Mouse (Mus musculus) mouse trophoblast stem cell (cell line): ENCODE results near the gene Rspo4.

ENCODE experiments used
- in situ Hi-C, 2 experiments: fragments of 300-500 bp; cut with MseI, MboI; formaldehyde crosslinking; loops; 2 replicates in 1 of 2; 3 replicates in 1 of 2; pipeline ENCODE4 v1.15.1; 2025

The Rspo4 gene

DNA sequence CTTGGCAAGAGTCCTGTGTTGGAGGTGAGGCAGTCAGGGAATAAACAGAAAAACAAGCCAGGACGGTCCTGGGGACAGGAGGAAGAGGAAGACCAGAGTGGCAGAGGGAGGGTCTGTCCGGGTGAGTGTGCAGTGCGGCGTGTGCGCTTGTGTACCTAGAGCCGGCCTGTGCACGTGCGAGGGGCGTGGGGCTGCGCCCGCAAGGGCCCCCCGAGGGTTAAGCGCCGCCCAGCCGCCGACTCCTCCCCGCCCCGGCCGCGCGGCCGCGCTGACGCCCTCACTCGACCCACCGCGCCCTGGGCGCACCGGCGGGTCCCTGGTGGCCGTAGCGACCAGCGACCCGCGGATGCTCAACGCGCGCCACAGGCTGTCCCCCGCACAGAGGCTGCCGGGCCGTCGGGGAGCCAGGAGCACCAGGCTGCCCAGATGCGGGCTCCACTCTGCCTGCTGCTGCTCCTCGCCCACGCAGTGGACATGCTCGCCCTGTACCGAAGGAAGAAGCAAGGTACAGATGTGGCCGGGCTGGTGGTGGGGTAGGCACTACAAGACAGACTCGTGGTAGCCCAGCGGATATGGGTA lies at the start of gene Rspo4:
Gene Rspo4, plus strand, starts transcription at position 280 of the 579 bp plus-strand sequence.
- in situ Hi-C loops, result no loop called here

DNA sequence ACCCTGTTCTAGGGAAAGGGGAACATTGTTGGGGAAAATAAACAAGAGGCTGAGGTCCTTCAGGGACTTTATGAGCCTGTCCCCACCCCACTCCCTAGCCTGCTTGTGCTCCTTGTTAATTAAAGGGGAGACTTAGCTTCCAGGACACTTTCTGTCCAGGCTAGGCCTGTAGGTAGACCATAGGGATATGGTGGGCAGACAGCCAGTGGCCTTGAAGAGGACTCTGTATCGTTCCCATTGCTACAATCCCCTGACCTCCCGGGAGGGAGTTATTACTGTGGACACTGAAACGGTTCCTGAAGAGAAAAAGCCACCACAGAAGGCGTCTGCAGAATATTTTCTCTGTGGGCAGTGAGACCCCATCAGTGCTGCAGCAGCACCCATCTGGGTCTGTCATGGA lies 27.1 kb upstream of the Rspo4 start:
- in situ Hi-C loops, result no loop called here

DNA sequence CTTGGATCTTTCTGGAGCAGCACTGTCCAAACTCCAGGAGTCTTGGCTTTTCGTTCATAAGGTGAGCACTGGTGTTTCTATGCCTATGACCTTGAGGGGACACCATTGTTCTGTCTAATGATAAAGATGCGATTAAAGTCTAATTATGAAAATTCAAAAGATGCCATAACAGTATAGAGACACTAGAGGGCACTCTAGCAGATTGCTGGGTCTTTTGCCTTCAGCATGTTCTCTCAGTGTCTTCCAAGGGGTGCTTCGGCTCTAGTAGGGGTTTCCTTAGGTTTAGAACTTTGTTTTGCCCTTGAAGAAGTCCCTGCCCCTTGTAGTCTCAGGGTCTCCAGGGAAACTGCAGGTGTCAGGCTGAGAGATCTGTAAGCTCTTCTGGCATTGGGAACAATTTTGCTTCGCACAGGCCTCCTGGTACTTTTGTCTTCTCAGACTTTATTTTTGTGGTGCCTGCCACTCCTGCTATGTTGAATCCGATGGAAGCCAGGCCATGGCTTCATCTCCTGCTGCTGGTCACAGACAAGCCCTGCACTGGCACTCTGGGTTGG lies 19.6 kb downstream of the Rspo4 start:
- in situ Hi-C loops, result loop anchor here in 1 of 2 experiments (10.0 kb wide), 1 partner anchor 118 kb away; the partner anchor contains the start of gene Psmf1

GRCm38 (mm10) chr2:151864941-151865340 lies 22.2 kb downstream of the Rspo4 start:
- in situ Hi-C loops, result loop anchor here (5.0 to 10.0 kb wide), 2 partner anchors 118 to 120 kb away; partner anchors contain the start of gene Psmf1 (in 1 of the 2)

- in situ Hi-C loops, result loop anchor here (5.0 to 10.0 kb wide), 2 partner anchors 119 to 122 kb away; partner anchors contain the start of gene Psmf1 (in 1 of the 2)
Measured at GRCm38 (mm10) chr2:151866487-151866886, 23.8 kb downstream of the Rspo4 start.

DNA sequence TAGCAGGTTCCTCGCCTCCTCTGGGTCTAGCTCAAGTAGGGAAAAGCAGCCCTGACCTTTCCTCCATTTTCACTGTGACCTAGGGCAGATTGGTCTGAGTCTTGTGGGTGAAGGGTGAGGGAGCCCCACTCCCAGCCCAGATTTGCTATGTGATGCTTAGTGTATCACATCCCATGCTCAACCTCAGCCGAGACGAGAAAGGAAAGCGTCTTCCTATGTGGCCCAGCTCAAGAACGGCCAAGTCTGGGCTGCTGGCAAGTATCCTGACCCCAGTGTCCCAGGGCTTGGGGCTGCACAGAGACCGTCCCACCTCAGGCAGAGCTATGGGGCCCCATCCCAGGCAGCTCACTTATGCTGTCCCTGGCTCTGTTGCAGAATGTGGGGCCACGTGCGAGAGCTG lies 25.5 kb downstream of the Rspo4 start:
- in situ Hi-C loops, result loop anchor here (5.0 to 10.0 kb wide), 2 partner anchors 121 to 123 kb away; partner anchors contain the start of gene Psmf1 (in 1 of the 2)

DNA sequence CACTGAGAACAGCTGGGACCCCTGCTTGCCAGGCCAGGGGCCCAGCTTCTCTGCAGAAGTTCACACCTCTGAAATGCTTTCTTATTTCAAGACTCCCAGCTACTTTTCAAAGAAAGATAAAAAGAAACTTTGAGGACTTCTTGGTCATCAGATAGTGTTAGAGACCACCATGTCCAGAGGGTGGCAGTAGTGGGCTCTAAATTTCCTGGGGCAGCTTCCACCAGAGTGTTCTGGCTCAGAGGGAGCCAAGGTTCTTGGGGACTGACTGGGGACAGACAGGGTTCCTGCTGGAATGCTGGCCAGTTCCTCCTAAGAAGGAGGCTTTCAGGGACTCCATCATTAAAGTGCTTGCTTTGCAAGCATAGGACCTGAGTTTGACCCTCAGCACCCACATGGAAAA lies 31.8 kb downstream of the Rspo4 start:
- in situ Hi-C loops, result loop anchor here (10.0 kb wide), 1 partner anchor 120 kb away; the partner anchor contains the start of gene Slc52a3 (in 2 of the 2)

DNA sequence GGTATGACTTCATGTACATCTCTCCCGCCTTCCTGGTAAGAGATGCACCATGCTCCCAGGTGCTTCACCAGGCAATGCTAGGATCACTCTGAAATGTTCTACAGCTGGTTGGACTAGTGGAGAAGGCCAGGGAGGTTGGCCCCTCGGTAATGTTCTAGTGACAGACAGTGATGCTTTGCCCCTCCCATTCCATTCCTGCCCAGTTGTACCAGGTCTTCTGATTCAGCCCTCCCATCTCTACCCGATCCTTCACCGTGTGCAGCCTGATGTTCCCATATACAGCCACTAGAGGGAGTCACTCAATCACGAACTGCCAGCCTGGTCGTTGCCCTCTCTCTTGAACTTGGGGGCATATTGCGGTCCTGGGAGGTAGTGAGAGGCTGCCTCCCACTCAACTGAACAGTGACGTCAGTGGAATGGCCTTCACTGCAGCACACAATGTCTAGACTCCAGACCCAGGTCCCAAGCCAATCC lies 33.3 kb downstream of the Rspo4 start:
- in situ Hi-C loops, result loop anchor here (10.0 kb wide), 1 partner anchor 119 kb away; the partner anchor contains the start of gene Slc52a3 (in 2 of the 2)

DNA sequence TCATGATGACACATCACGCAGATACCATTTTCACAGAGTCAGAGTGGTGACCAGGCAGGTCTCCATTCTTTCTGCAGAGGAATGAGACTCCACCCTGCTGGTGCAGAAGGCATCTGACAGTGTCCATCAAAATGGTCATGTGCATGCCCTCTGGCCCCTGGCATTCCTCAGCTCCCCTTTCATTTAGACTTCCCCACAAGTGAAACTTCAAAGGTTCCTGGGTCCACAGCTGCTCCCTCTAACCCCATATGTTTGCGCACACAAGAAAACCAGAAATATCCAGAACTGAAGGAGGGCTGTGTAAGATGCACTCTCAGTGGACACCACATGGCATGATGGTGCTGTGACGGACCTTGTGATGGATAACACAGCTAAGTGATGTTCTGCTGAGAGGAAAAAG lies 35.9 kb downstream of the Rspo4 start:
- in situ Hi-C loops, result loop anchor here (10.0 kb wide), 1 partner anchor 116 kb away; the partner anchor contains the start of gene Slc52a3 (in 2 of the 2)

- in situ Hi-C loops, result loop anchor here (10.0 kb wide), 1 partner anchor 115 kb away; the partner anchor contains the start of gene Slc52a3 (in 2 of the 2)
Measured at GRCm38 (mm10) chr2:151879760-151880159, 37.0 kb downstream of the Rspo4 start.

- in situ Hi-C loops, result no loop called here
Measured at GRCm38 (mm10) chr2:151891031-151891430, 48.3 kb downstream of the Rspo4 start.

- in situ Hi-C loops, result no loop called here
Measured at GRCm38 (mm10) chr2:151893122-151893774, 50.5 kb downstream of the Rspo4 start.

DNA sequence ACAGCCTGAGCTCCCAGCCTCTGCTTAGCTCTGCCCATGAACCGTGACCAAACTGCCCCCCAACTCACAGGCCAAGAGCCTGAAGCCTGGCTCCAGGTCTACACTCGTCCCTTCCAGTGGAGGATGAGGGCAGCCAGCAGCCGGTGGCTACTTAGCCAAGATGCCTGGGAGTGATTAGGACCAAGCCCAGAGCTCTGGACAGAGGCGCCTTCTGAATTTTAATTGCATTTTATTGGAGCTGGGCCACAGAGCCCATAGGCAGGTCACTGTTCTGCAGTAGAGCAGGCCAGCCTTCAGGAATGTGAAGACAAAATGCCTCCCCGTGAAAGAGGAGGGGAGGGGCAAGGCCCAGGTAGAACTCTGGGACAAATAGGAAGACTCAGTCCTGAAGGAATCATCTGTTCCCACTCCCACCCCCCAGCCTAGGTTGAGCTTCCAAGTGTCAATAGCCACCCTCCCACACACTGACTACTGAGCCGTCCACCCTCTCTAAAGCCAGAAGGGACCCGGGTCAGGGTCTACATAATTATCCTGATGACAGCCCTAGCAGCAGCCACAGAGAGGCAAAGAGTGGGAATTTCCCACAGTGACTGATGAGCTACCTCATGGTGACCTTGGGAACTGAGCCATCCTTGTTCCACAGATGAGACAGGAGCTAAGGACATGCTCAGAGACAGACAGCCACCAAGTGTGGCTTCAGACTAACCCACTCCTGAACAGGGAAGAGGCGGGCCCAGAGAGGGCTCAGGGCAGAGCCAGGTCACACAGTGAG lies 51.7 kb downstream of the Rspo4 start:
- in situ Hi-C loops, result no loop called here

GRCm38 (mm10) chr2:151895911-151896310 lies 53.2 kb downstream of the Rspo4 start:
- in situ Hi-C loops, result no loop called here

- in situ Hi-C loops, result no loop called here
Measured at GRCm38 (mm10) chr2:151898106-151898505, 55.4 kb downstream of the Rspo4 start.

DNA sequence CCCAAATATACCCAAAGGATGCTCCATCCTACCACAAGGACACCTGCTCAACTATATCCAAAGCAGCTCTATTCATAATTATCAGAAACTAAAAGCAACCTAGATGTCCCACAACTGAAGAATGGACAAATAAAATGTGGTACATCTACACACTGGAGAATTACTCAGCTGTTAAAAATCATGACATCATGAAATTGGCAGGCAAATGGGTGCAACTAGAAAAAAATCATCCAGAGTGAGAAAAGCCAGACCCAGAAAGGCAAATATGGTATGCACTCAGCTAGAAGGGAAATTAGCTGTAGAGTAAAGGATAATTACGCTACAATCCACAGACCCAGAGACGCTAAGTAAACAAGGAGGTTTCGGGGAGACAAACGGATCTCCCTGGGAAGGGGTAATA lies 58.1 kb downstream of the Rspo4 start:
- in situ Hi-C loops, result no loop called here

DNA sequence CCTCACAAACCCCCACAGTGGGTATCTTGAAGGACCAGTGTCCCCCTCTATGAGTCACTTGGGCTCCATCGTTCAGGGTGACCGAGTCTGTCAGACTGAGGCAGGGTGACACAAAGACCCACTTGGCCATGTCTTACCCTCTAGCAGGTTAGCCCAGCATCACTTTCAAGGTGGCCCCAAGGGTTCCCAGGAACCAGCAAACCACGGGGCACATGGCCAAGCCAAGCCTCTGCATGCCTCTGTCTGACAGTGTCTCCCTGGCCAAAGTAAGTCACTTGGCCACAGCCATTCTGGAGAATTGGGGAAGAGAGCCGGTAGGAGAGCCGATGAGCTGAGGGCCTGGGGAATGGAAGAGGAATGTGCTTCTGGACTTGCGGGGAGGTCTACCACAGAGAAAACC lies 60.5 kb downstream of the Rspo4 start:
- in situ Hi-C loops, result no loop called here

- in situ Hi-C loops, result no loop called here
Measured at GRCm38 (mm10) chr2:151903933-151904332, 61.2 kb downstream of the Rspo4 start.

DNA sequence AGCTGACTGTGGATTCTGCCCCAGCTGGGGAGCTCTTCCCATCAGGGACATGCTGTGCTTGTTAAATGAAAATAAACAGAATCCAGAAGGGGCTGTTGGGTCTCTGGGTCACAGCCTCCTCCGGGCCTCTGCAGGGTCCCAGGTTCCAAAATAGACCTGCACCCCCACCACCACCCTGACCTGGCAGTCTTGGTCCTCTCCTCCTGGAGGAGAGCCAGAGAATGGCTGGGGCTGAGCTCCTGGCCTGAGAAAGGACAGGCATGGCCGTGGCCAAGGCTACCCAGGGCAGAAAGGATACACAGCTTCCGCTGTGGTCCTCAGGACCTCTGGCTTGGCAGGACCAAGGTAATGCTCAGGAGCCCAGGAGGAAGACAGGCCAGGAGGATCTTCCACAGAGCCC lies 61.9 kb downstream of the Rspo4 start:
- in situ Hi-C loops, result no loop called here

DNA sequence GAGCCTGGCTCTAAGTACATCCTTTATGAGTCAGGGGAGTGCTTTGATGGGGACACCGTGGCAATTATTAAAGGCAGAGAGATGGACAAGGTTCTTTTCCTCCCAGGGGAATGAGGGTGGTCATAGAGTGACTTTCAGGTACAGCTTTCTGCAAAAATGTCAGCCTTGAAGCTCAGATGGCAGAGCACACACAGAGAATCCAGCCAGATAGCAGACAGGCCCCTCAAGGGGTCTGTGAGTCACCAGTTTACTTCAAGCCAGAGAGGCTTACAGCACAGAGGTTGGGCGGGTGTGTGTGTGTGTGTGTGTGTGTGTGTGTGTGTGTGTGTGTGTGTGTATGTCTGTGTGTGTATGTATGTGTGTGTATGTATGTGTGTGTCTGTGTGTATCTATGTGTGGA lies 64.3 kb downstream of the Rspo4 start:
- in situ Hi-C loops, result no loop called here

GRCm38 (mm10) chr2:151909386-151909785 lies 66.7 kb downstream of the Rspo4 start:
- in situ Hi-C loops, result no loop called here

DNA sequence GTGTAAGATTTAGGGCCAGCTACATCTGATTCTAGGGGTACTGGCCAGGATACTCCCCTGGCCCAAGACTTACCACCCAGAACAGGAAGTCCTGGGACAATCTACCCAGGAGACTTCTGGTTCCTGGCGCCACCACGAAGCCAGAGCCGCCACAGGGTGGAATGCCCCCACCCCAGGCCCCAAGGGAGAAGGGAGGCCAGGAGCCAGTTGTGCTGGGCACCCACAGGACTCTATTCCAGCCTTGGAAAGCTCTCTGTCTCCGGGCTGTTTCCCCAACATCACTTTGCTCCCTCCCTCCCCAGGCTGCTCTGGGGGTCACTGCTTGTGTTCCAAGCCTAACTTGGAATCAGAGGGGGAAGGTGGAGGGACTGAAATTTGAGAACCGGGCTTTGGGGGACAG lies 67.8 kb downstream of the Rspo4 start:
- in situ Hi-C loops, result no loop called here
